Mouse (Mus musculus) left cerebral cortex, adult 11 months (tissue): ENCODE data around the gene Celf3.

Source experiments
- DNase-seq: peaks from one replicate; pipeline ENCODE4 v3.0.0; 2022; ENCODE audit warnings: low spot score

The Celf3 gene

DNA sequence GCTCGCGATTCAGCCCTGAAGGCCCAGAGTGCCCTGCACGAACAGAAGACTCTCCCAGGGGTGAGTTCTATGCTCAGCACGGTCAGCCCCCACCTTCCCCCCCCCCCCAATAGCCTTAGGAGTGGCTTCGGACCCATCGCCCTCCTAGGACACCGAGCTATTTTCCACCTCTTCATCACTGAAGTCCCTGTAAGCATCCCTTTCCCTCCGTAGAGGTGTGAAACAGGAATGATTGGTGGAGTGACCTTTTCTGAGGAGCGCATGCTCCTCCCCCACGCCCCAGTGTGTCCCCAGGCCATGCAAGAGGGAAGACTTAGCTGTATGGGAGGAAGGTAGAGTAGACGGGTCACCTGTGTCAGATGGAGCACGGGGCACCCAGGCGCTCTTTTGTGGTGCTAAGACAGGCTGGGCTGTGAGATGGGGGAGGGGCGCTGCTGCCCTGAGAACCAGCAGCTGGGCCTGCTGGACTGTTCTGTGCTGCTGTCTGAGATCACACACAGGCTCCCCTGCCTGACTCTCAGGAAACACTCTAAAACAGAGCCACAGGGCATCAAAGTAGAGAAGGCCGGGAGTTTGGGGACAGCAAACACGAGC is 2.3 kb downstream of the Celf3 start, which contains the start of gene Riiad1:
Riiad1 (minus strand) TSS at position 51 of the 594 bp plus-strand sequence.
- no peak for DNase-seq

DNA sequence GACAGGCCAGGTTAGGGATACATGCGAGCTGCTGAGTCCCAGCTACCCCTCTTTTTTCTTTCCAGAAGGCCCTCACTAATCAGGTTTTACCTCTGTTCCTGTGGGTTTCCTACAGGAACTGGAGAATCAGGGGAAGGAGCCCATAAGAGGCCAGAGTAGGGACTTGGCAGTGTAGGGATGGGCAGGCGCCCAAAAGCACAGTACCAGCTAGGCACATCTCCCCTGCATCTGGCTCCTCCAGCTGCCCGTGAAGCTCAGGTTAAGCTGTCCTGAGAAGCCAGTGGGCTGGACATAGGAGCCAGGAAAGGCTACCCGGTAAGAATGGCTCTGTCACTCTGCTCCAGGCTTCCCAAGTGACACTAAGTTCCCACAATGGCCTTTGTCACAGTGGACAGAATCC is 3.3 kb downstream of the Celf3 start:
- no peak for DNase-seq

GRCm38 (mm10) chr3:94482764-94483385 is 4.8 kb downstream of the Celf3 start:
- DNase-seq: no peak

GRCm38 (mm10) chr3:94483790-94484439 is 5.8 kb downstream of the Celf3 start:
- DNase-seq: peak; percentile 96

DNA sequence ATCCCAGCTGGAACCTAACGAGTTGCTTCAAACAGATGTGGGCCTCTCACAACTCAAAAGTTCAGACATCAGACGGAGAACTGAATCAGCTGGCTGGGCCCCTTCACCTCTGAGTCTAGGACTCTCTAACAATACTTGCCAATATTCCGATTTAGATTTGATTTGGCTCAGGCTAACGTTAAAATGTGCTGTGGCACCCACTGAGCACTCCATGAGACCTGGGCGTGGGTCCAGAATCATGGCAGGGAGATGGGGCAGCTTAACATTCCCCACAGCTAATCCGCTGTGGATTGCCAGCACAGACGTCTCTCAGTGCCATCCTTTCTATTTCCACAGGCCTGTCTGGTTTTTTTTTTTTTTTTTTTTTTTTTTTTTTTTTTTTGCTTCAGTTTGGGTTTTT is 7.8 kb downstream of the Celf3 start:
- no peak for DNase-seq

DNA sequence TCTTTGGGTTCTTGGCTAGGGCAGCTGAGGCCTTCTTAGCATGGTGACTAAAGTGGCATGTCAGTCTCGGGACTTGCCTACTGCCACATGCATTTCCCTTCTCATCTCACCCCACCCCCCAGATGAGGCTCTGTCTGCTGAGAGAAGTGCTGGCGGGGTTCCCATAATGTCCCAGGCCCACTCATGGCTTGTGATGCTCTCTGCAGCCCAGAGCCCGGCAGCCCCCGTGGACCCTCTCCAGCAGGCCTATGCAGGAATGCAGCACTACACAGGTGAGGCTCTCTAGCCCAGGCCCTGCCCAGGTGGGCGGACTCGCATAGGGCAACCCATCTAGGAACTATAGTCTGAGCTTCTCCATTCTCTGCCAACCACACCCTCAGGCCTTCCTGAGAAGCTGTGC is 9.5 kb downstream of the Celf3 start:
- no peak for DNase-seq

GRCm38 (mm10) chr3:94497162-94497561 is 19.1 kb downstream of the Celf3 start:
- DNase-seq: no peak

- no peak for DNase-seq
Observed at GRCm38 (mm10) chr3:94502243-94502642, 24.1 kb downstream of the Celf3 start.

DNA sequence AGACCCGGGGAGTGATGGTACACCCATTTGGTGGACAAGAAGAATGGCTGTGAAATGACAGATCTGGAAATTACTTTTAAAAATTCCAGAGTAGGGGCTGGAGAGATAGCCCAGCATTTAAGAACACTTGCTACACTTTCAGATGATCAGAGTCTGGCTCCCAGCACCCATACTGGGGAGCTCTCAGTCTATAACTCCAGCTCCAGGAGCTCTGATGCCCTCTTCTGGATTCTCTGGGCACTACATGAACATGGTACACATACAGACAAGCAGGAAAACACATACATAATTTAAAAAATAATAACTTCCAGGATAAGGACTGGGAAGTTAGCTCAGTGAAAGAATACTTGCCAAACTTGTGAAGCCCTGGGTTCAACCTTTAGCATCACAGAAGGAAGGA is 28.6 kb downstream of the Celf3 start:
- DNase-seq: no peak

DNA sequence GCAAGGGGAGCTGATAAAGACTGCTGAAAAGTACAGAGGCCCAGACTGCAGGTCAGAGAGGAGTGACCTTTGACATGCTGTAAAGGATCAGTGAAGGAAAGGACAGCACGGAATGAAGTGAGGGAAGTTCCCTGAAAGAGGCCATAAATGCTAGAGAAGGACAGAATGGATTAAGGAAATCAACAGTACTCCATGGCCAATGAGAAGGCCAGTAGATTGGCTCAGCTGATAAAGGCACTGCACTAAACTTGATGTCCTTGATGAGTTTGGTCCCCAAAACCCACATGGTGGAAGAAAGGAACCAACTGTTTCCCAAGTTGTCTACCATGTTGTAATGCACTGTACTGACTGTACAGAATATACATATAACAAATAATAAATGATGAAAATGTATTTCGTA is 48.6 kb downstream of the Celf3 start:
- no peak for DNase-seq

DNA sequence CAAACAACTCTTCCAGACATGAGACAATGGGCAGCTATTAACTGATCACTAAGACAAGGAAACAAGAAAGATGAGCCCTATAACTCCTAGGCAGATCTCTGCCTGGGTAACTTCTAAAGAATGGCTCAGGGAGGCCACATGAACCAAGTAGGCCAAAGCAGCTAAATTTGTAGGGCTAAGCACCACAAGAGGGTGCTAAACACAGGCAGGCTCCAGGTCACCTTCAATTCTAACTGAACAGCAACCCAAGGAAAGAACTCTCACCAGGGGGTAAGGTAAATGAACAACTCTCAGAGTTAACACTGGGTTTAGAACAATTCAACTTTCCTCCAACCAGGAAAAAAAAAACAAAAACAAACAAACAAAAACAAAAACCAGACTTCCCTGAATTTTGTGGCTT is 55.9 kb downstream of the Celf3 start:
- no peak for DNase-seq

GRCm38 (mm10) chr3:94537187-94537586 is 59.1 kb downstream of the Celf3 start:
- no peak for DNase-seq
